Mouse (Mus musculus) stomach, embryonic 16.5 days (tissue): ENCODE measurements around the gene Gpx6. TPM values are rescaled to one million over a fixed set of nuclear protein-coding genes. Genes with fewer than 3 reads are reported as not detected.
A peak's percentile ranks its signal among the peaks of the same experiment; 100 is the strongest.

Experiments
- ATAC-seq: fragments of 200-750 bp; cut with Nextera tagmentation; 2 replicates; pipeline ENCODE4 v1.8.0; 2017; ENCODE audit warnings: moderate number of reproducible peaks, moderate TSS enrichment; ENCODE audit not compliant: insufficient read depth, low FRiP score
- H3K27ac ChIP-seq: fragments of 300-500 bp; sonication (generic); 2 replicates; pipeline ENCODE4 v1.5.1; 2014; ENCODE audit warnings: low read length
- H3K27me3 ChIP-seq: fragments of 300-500 bp; sonication (generic); 2 replicates; pipeline ENCODE4 v1.6.1; 2014; ENCODE audit warnings: low read length, control low read depth, mixed read lengths; ENCODE audit not compliant: control insufficient read depth, insufficient read depth
- H3K36me3 ChIP-seq: fragments of 300-500 bp; sonication (generic); 2 replicates; pipeline ENCODE4 v1.6.1; 2014; ENCODE audit warnings: low read length; ENCODE audit not compliant: control insufficient read depth, insufficient read depth
- H3K4me1 ChIP-seq: fragments of 300-500 bp; sonication (generic); 2 replicates; pipeline ENCODE4 v1.6.1; 2014; ENCODE audit warnings: low read length, control low read depth, mixed read lengths; ENCODE audit not compliant: control insufficient read depth, insufficient read depth
- H3K4me2 ChIP-seq: fragments of 300-500 bp; sonication (generic); 2 replicates; pipeline ENCODE4 v1.6.1; 2014; ENCODE audit warnings: low read depth, low read length, mixed read lengths
- H3K4me3 ChIP-seq: fragments of 300-500 bp; sonication (generic); replicated peaks from 2 replicates; pipeline ENCODE4 v1.5.1; 2014; ENCODE audit warnings: mild to moderate bottlenecking, low read length
- H3K9ac ChIP-seq: fragments of 300-500 bp; sonication (generic); 2 replicates; pipeline ENCODE4 v1.6.1; 2014; ENCODE audit warnings: low read length
- H3K9me3 ChIP-seq: fragments of 300-500 bp; sonication (generic); replicated peaks from 2 replicates; pipeline ENCODE4 v1.6.1; 2016; ENCODE audit warnings: low read length, control low read depth; ENCODE audit not compliant: control insufficient read depth
- whole genome bisulfite sequencing: fragments of 180-500 bp; shearing (Covaris S2); extraction: QIAGEN DNeasy Blood & Tissue Kit; methylation state at CpG from one replicate; pipeline ENCODE4 v1.1.7; 2014; 5-methylcytosine and 5-hydroxymethylcytosine counted together
- polyA plus RNA-seq: library from polyadenylated mRNA; unstranded; fragments of >200 nt; fragmentation: Nextera tagmentation; extraction: Ambion mirVana; gene quantifications from 2 replicates; pipeline ENCODE4 v1.2.1, GENCODE M21; 2015

The Gpx6 gene
- polyA plus RNA-seq, 1 experiment from 2014 or later: not detected

DNA sequence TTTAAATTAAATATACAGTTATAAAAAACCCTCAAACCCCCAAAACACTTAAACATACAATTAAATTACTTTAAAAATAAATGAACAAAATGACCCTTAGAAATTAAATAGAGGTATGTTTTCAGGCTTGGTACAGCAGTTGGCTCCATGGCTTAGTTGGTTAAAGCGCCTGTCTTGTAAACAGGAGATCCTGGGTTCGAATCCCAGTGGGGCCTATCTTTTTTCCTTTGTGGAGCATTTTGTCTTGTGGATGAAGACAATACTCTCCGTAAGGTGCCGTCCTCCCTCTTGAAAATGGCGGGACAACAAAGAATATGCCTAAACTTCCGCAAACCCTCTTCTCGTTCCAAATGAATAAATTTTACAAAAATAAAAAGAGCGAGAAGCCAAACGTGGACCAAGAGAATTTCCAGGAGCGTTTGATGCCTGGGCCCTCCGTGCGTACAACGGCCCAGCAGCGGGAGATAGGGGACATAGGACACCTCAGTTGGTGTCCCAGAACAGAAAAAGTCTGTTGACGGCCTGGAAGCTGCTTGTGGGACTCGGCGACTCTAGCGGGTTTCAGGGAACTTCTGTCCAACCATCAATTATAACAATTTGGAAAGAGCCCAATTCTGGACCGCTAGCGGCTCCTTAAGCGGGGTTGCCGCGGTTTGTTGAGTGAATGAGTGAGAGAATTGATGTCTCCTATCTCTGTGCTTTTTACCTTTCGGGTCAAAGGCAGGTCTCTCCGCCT is 35.9 kb upstream of the Gpx6 start:
- no peaks in the 10 kb centered on the region for H3K27me3 ChIP-seq
- H3K27ac ChIP-seq: no peak overlapping the region
- peak; percentile 66 for ATAC-seq
- H3K9me3 ChIP-seq: no peaks in the 10 kb centered on the region
- peak overlapping the region; percentile 60 for H3K9ac ChIP-seq
- H3K4me1 ChIP-seq: peaks cover 7% of the 10 kb centered on the region; the same call in 1 of the 2 replicates
- WGBS: under 1% methylated on average over 25 of the region's 25 CpGs
- H3K4me2 ChIP-seq: peak overlapping the region; percentile 90
- H3K4me3 ChIP-seq: peak overlapping the region; percentile 63
- H3K36me3 ChIP-seq: no peaks in the 10 kb centered on the region

GRCm38 (mm10) chr13:21276551-21276950 is 35.4 kb upstream of the Gpx6 start:
- ATAC-seq: no peak
- WGBS: 2% methylated on average over 9 of the region's 9 CpGs

GRCm38 (mm10) chr13:21279076-21279475 is 32.8 kb upstream of the Gpx6 start:
- no peaks in the 10 kb centered on the region for H3K27me3 ChIP-seq
- 6% methylated on average over 8 of the region's 8 CpGs for WGBS
- peak overlapping the region; percentile 60 for H3K9ac ChIP-seq
- H3K9me3 ChIP-seq: no peaks in the 10 kb centered on the region
- H3K4me2 ChIP-seq: peak overlapping the region; percentile 64
- H3K4me3 ChIP-seq: peak overlapping the region; percentile 61
- no peak overlapping the region for H3K27ac ChIP-seq
- no peaks in the 10 kb centered on the region for H3K36me3 ChIP-seq
- ATAC-seq: no peak
- peaks cover 7% of the 10 kb centered on the region; the same call in 1 of the 2 replicates for H3K4me1 ChIP-seq

More at GRCm38 (mm10) chr13:21276551-21276950, 35.4 kb upstream of the Gpx6 start:
- H3K9me3 ChIP-seq: no peaks in the 10 kb centered on the region
- H3K4me1 ChIP-seq: peaks cover 7% of the 10 kb centered on the region; the same call in 1 of the 2 replicates
- H3K4me2 ChIP-seq: peak overlapping the region; percentile 90
- no peaks in the 10 kb centered on the region for H3K27me3 ChIP-seq
- H3K4me3 ChIP-seq: peak overlapping the region; percentile 63
- peak overlapping the region; percentile 60 for H3K9ac ChIP-seq
- no peak overlapping the region for H3K27ac ChIP-seq
- no peaks in the 10 kb centered on the region for H3K36me3 ChIP-seq

GRCm38 (mm10) chr13:21279559-21279958 is 32.4 kb upstream of the Gpx6 start:
- Histone ChIP-seq H3K9me3 (no peaks in the 10 kb centered on the region), H3K4me1 (peaks cover 7% of the 10 kb centered on the region; the same call in 1 of the 2 replicates), H3K27ac (no peak overlapping the region), H3K27me3 (no peaks in the 10 kb centered on the region), H3K4me2 (peak overlapping the region; percentile 64), H3K9ac (peak overlapping the region; percentile 60), H3K4me3 (peak overlapping the region; percentile 61), H3K36me3 (no peaks in the 10 kb centered on the region)
- 2% methylated on average over 13 of the region's 13 CpGs for WGBS
- peak; percentile 72 for ATAC-seq

DNA sequence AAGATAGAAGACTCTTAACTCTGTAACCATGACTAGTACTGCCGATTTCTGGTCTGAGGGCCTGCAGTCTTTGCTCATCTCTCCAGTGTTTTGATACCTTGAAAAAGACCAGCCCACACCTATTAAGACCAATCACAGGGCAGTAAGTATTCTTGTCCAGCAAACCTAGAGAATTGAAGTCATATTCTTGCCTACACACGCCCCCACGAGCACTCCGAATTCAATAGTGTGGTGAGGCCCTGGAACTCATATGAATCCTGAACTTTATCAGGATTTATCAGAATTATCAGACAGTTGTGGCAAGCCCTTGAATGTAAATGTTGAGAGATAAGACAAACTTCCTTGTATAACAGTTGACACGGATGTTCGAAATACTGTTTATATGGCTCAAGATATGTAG is 19.3 kb upstream of the Gpx6 start, which contains the start of gene Gpx5:
Gene Gpx5 (minus strand): TSS at position 101 of the 400 bp plus-strand sequence.
- Histone ChIP-seq H3K9me3 (no peaks in the 10 kb centered on the region), H3K4me2 (no peak within 1 kb of the TSS), H3K27ac (no peak within 1 kb of the TSS), H3K4me1 (no peaks in the 10 kb centered on the region), H3K27me3 (no peaks in the 10 kb centered on the region), H3K4me3 (no peak within 1 kb of the TSS), H3K9ac (no peak within 1 kb of the TSS), H3K36me3 (no peaks in the 10 kb centered on the region)
- 84% methylated on average over 6 of the region's 6 CpGs for WGBS
- ATAC-seq: no peak

DNA sequence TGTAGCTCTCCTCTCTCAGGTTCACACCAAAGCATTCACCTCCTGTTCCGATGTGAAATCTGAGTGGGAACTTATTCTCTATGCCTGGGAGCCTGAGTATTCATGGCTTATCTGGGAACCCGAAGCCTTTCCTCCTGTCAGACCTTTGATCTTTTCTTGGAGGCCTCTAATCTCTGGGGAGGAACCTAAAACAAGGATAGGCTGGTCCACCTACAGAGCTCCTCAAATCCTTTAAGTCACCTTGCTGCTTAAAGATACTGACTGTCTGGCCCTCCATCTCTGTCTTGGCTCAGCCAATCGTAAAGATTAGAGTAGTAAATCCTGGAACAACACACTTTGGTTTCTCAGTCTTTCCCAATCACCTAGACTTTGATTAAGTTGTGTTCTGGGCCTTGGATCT is 13.4 kb upstream of the Gpx6 start:
- 35% methylated on average over 3 of the region's 3 CpGs for WGBS
- no peaks in the 10 kb centered on the region for H3K9me3 ChIP-seq
- no peak for ATAC-seq

DNA sequence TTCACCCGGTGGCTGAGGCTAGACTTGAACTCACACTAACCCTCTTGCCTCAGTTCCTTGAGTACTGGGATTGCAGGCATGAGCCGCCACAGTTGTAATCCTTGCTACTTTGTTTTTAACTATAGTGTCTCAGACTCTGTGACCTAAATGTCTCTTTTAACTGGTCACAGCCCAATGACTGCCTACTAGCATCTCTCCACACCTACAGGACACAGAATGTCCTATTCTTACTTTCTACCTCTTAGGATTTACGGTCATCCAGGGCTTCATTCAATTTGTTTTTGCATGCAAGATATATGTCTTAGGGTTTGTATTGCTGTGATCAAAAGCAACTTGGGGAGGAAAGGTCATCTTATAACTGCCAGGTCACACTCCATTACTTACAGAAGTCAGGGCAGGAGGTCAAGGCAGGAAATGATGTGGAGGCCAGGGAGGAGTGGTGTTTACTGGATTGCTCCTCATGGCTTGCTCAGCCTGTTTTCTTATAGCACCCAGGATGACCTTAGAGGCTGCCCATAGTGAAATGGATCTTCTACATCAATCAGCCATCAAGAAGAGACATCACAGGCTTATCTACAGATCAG is 7.3 kb upstream of the Gpx6 start:
- Histone ChIP-seq H3K4me3 (no peak overlapping the region), H3K27me3 (no peaks in the 10 kb centered on the region), H3K27ac (no peak overlapping the region), H3K9me3 (no peaks in the 10 kb centered on the region), H3K9ac (no peak overlapping the region), H3K4me2 (no peak overlapping the region), H3K36me3 (no peaks in the 10 kb centered on the region), H3K4me1 (no peaks in the 10 kb centered on the region)
- no peak for ATAC-seq
- WGBS: 54% methylated on average over 3 of the region's 3 CpGs

More for the DNA sequence above, 13.4 kb upstream of the Gpx6 start:
- Histone ChIP-seq H3K4me3 (no peak overlapping the region), H3K4me2 (no peak overlapping the region), H3K9ac (no peak overlapping the region), H3K36me3 (no peaks in the 10 kb centered on the region), H3K27me3 (no peaks in the 10 kb centered on the region), H3K27ac (no peak overlapping the region), H3K4me1 (no peaks in the 10 kb centered on the region)

DNA sequence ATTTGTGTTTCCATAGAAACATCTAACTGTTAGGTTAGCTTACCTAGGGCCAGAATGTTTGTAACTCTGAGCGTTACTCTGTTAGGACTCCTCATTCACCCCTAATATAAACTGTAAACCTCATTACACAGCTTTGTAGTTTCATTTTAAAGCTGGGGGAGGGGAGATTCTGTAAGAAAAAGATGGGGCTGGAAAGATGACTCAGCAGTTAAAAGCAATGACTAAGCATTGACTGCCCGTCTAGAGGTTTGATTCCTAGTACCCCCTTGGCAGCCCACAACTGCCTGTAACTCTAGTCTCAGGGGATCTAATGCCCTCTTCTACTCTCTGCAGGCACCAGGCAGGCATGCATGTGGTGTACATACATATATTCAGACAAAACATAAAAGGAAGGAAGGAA is 2.1 kb upstream of the Gpx6 start:
- Histone ChIP-seq H3K27ac (no peak overlapping the region), H3K4me3 (no peak overlapping the region), H3K4me1 (no peaks in the 10 kb centered on the region), H3K36me3 (no peaks in the 10 kb centered on the region), H3K9ac (no peak overlapping the region), H3K4me2 (no peak overlapping the region), H3K27me3 (no peaks in the 10 kb centered on the region), H3K9me3 (no peaks in the 10 kb centered on the region)
- ATAC-seq: no peak
- 55% methylated on average over 2 of the region's 2 CpGs for WGBS

DNA sequence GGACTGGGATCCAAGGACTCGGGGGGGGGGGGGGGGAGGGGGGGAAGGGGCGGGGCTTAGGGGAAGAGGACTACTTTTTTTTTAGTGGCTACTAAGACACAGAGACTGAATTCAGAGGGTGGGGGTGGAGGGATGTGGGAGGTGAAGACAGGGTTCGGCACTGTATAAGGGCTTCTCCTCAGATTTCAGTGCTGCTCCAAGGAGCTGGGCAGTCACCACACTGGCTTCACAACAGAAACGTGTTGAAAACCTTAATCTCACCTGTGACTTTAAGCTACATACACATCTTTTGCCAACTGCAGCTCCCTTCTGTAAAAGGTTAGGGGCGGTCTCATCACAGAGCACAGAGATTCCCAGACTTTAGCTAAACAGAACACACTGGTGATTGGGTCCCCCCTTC is 929 bp downstream of the Gpx6 start:
- no peak for ATAC-seq
- H3K9me3 ChIP-seq: no peaks in the 10 kb centered on the region
- H3K4me1 ChIP-seq: no peaks in the 10 kb centered on the region
- H3K4me3 ChIP-seq: no peak overlapping the region
- H3K27ac ChIP-seq: no peak overlapping the region
- WGBS: 53% methylated on average over 3 of the region's 5 CpGs
- H3K36me3 ChIP-seq: no peaks in the 10 kb centered on the region
- no peak overlapping the region for H3K4me2 ChIP-seq
- no peak overlapping the region for H3K9ac ChIP-seq
- no peaks in the 10 kb centered on the region for H3K27me3 ChIP-seq
